Mouse (Mus musculus) ES-E14 (cell line): ENCODE measurements around the gene Gm26741. TPM values are rescaled to one million over a fixed set of nuclear protein-coding genes. Genes with fewer than 3 reads are reported as not detected.
"Not testable (repeated sequence)": the region's sequence is repeated elsewhere in the genome, so short reads cannot be mapped to it uniquely, and the experiment has no call there.

Experiments
- DNase-seq: peaks from one replicate; pipeline ENCODE4 v3.0.0-alpha.2; 2013; ENCODE audit warnings: low read depth, low spot score
- H3K27ac ChIP-seq: 2 replicates; pipeline ENCODE4 v1.5.1; 2012; ENCODE audit warnings: low read depth, mild to moderate bottlenecking, low read length, moderate library complexity, mixed read lengths; ENCODE audit not compliant: poor library complexity, insufficient read depth, severe bottlenecking
- H3K36me3 ChIP-seq: 2 replicates; pipeline ENCODE4 v1.6.1; 2012; ENCODE audit warnings: mild to moderate bottlenecking, low read length, moderate library complexity, mixed read lengths; ENCODE audit not compliant: control insufficient read depth, poor library complexity, insufficient read depth, severe bottlenecking
- H3K4me1 ChIP-seq, 2 experiments: fragments of 150-350 bp in 1 of 2; sonication (generic) in 1 of 2; 2 replicates each; pipeline ENCODE4 v1.6.1; 2012; ENCODE audit warnings: low read length in 2 of 2, mild to moderate bottlenecking in 1 of 2, mixed read lengths in 1 of 2; ENCODE audit not compliant: control insufficient read depth in 2 of 2, insufficient read depth in 2 of 2, poor library complexity in 1 of 2
- H3K4me3 ChIP-seq, 2 experiments: fragments of 150-350 bp in 1 of 2; sonication (generic) in 1 of 2; 2 replicates each; pipeline ENCODE4 v1.5.1; 2012; ENCODE audit warnings: low read length in 2 of 2, low read depth in 1 of 2, mild to moderate bottlenecking in 1 of 2, mixed read lengths in 1 of 2; ENCODE audit not compliant: insufficient read depth in 1 of 2, poor library complexity in 1 of 2, severe bottlenecking in 1 of 2
- H3K9ac ChIP-seq: 2 replicates; pipeline ENCODE4 v1.6.1; 2012; ENCODE audit warnings: low read depth, mild to moderate bottlenecking, low read length, mixed read lengths; ENCODE audit not compliant: poor library complexity, insufficient read depth, severe bottlenecking
- H3K9me3 ChIP-seq: fragments of 150-350 bp; sonication (generic); 2 replicates; pipeline ENCODE4 v1.6.1; 2012; ENCODE audit warnings: low read depth, mild to moderate bottlenecking, low read length; ENCODE audit not compliant: control insufficient read depth, insufficient read depth
- CHD2 ChIP-seq: IDR thresholded peaks from 2 replicates; pipeline ENCODE4 v1.6.1; 2014; ENCODE audit warnings: mild to moderate bottlenecking, low read depth, low read length, inconsistent platforms
- HCFC1 ChIP-seq: IDR thresholded peaks from 2 replicates; pipeline ENCODE4 v1.6.1; 2012; ENCODE audit warnings: low read length, inconsistent platforms, borderline replicate concordance; ENCODE audit not compliant: insufficient read depth
- MAFK ChIP-seq: IDR thresholded peaks from 2 replicates; pipeline ENCODE4 v1.6.1; 2014; ENCODE audit warnings: mild to moderate bottlenecking, low read depth, low read length, inconsistent platforms; ENCODE audit not compliant: insufficient read depth
- ZC3H11A ChIP-seq: IDR thresholded peaks from 2 replicates; pipeline ENCODE4 v1.6.1; 2012; ENCODE audit warnings: low read depth, mild to moderate bottlenecking, inconsistent platforms, low read length, borderline replicate concordance
- ZNF384 ChIP-seq: IDR thresholded peaks from 2 replicates; pipeline ENCODE4 v1.6.1; 2012; ENCODE audit warnings: low read depth, low read length, inconsistent platforms
- in situ Hi-C, 2 experiments: fragments of 600-800 bp; cut with MboI; formaldehyde crosslinking; loops; one replicate each; pipeline ENCODE4 v1.15.1; 2025; ENCODE audit warnings: low sequenced_read_pairs in 2 of 2, inconsistent platforms in 1 of 2; ENCODE audit not compliant: unreplicated experiment in 2 of 2
- total RNA-seq: library from RNA; depleted of rRNA; stranded (reverse); fragments of 300-350 nt; gene quantifications from 2 replicates; pipeline ENCODE4 v1.2.3, GENCODE M21; 2012

Gene Gm26741
- total RNA-seq, 1 experiment, result not detected

GRCm38 (mm10) chr10:52331007-52331406 lies 27.6 kb upstream of the Gm26741 start:
- no peaks in the 10 kb centered on the region for H3K36me3 ChIP-seq
- H3K27ac ChIP-seq, result no peak overlapping the region
- H3K4me3 ChIP-seq, result no peak overlapping the region
- TF ChIP-seq MAFK (no peak), ZC3H11A (peak; percentile 46; the same call in 1 of the 2 replicates), ZNF384 (no peak)
- peaks cover 0 to 5% of the 10 kb centered on the region in 2 experiments; a peak in 1 of 4 replicates for H3K4me1 ChIP-seq
- in situ Hi-C loops, result no loop called here
- DNase-seq, result peak; percentile 44
- no peak overlapping the region for H3K9ac ChIP-seq
- H3K9me3 ChIP-seq, result no peaks in the 10 kb centered on the region

GRCm38 (mm10) chr10:52343324-52343723 lies 15.2 kb upstream of the Gm26741 start:
- DNase-seq, H3K4me1 ChIP-seq, H3K9ac ChIP-seq, H3K27ac ChIP-seq, H3K36me3 ChIP-seq, in situ Hi-C loops, H3K4me3 ChIP-seq, H3K9me3 ChIP-seq: not testable (repeated sequence)

- Histone ChIP-seq H3K9ac (no peak overlapping the region), H3K4me1 (no peaks in the 10 kb centered on the region), H3K36me3 (peaks cover 2% of the 10 kb centered on the region), H3K27ac (no peak overlapping the region), H3K9me3 (no peaks in the 10 kb centered on the region), H3K4me3 (no peak overlapping the region)
- in situ Hi-C loops, result loop anchor here in 1 of 2 experiments (10.0 kb wide), 1 partner anchor 138 kb away; no protein-coding TSS in a partner anchor
- peak; percentile 33 for DNase-seq
- no peak for TF ChIP-seq HCFC1
- TF ChIP-seq MAFK, result no peak
- no peak for TF ChIP-seq CHD2
- no peak; the same call in 1 of the 2 replicates for TF ChIP-seq ZC3H11A
- TF ChIP-seq ZNF384, result no peak
These were observed 5.4 kb upstream of the Gm26741 start for GRCm38 (mm10) chr10:52353184-52353583.

- H3K9ac ChIP-seq, result no peak overlapping the region
- no peak for DNase-seq
- in situ Hi-C loops, result no loop called here
These were observed 1.7 kb downstream of the Gm26741 start for GRCm38 (mm10) chr10:52360241-52360735.

GRCm38 (mm10) chr10:52360862-52361609 lies 2.5 kb downstream of the Gm26741 start:
- in situ Hi-C loops, result no loop called here
- Histone ChIP-seq H3K4me3 (no peak overlapping the region), H3K4me1 (peaks cover 0 to 4% of the 10 kb centered on the region in 2 experiments; a peak in 2 of 4 replicates)

More at GRCm38 (mm10) chr10:52360241-52360735, 1.7 kb downstream of the Gm26741 start:
- peaks cover 0 to 4% of the 10 kb centered on the region in 2 experiments; a peak in 2 of 4 replicates for H3K4me1 ChIP-seq
- no peaks in the 10 kb centered on the region for H3K9me3 ChIP-seq
- H3K4me3 ChIP-seq, result no peak overlapping the region
- no peaks in the 10 kb centered on the region for H3K36me3 ChIP-seq
- no peak overlapping the region for H3K27ac ChIP-seq
- TF ChIP-seq HCFC1 (no peak), ZNF384 (no peak), MAFK (no peak), ZC3H11A (no peak), CHD2 (no peak)

More at GRCm38 (mm10) chr10:52360862-52361609, 2.5 kb downstream of the Gm26741 start:
- Histone ChIP-seq H3K9ac (no peak overlapping the region), H3K9me3 (no peaks in the 10 kb centered on the region), H3K27ac (no peak overlapping the region), H3K36me3 (no peaks in the 10 kb centered on the region)
- no peak for TF ChIP-seq ZNF384
- no peak for TF ChIP-seq CHD2
- no peak for TF ChIP-seq HCFC1
- DNase-seq, result no peak
